Mouse (Mus musculus): Measurements from ENCODE around the gene Atp5c1.
A peak's percentile ranks its signal among the peaks of the same experiment; 100 is the strongest.

Gene Atp5c1

GRCm38 (mm10) chr2:10050878-10051277 is 29.4 kb downstream of the Atp5c1 start:
- no peak for DNase-seq (ENCODE audit: low spot score)

- DNase-seq (ENCODE audit: low spot score) = no peak
Observed at GRCm38 (mm10) chr2:10049456-10049855, 30.9 kb downstream of the Atp5c1 start.

- DNase-seq (ENCODE audit: low spot score) = peak; percentile 95
Observed at GRCm38 (mm10) chr2:10048461-10048860, 31.8 kb downstream of the Atp5c1 start, which contains the start of gene Taf3. TSS of gene Taf3 (minus strand) at chr2:10048596.

GRCm38 (mm10) chr2:10047758-10048436 is 32.4 kb downstream of the Atp5c1 start:
- DNase-seq (ENCODE audit: low spot score) = peak; percentile 9

- no peak for DNase-seq (ENCODE audit: low spot score)
Observed at GRCm38 (mm10) chr2:10034976-10035375, 45.3 kb downstream of the Atp5c1 start.

GRCm38 (mm10) chr2:10033684-10034083 is 46.6 kb downstream of the Atp5c1 start:
- no peak for DNase-seq (ENCODE audit: low spot score)

GRCm38 (mm10) chr2:10029755-10030154 is 50.6 kb downstream of the Atp5c1 start:
- no peak for DNase-seq (ENCODE audit: low spot score)

GRCm38 (mm10) chr2:10024264-10024663 is 56.0 kb downstream of the Atp5c1 start:
- no peak for DNase-seq (ENCODE audit: low spot score)

- DNase-seq (ENCODE audit: low spot score) = no peak
Observed at GRCm38 (mm10) chr2:10021296-10021695, 59.0 kb downstream of the Atp5c1 start.

GRCm38 (mm10) chr2:10014951-10015635 is 65.2 kb downstream of the Atp5c1 start:
- DNase-seq (ENCODE audit: low spot score) = peak; percentile 7

- peak; percentile 43 for DNase-seq (ENCODE audit: low spot score)
Observed at GRCm38 (mm10) chr2:10010263-10010909, 69.9 kb downstream of the Atp5c1 start.

GRCm38 (mm10) chr2:10009671-10010254 is 70.5 kb downstream of the Atp5c1 start:
- no peak for DNase-seq (ENCODE audit: low spot score)

GRCm38 (mm10) chr2:10008593-10008992 is 71.7 kb downstream of the Atp5c1 start:
- no peak for DNase-seq (ENCODE audit: low spot score)

Data from T-cell, adult 2 months (primary cell).